Mouse (Mus musculus): ENCODE measurements at regions not wholly inside any gene's neighbourhood (a gene's known extent, or its start where the extent isn't known, plus 50 kb on each side); places are given as distances from the start of the nearest gene placed in this dataset.
A peak's percentile ranks its signal among the peaks of the same experiment; 100 is the strongest.

- DNase-seq: peak; percentile 47 to 61
Observed at GRCm38 (mm10) chr12:42987018-42987606, 1223.0 kb downstream of the Dnajb9 start.

DNA sequence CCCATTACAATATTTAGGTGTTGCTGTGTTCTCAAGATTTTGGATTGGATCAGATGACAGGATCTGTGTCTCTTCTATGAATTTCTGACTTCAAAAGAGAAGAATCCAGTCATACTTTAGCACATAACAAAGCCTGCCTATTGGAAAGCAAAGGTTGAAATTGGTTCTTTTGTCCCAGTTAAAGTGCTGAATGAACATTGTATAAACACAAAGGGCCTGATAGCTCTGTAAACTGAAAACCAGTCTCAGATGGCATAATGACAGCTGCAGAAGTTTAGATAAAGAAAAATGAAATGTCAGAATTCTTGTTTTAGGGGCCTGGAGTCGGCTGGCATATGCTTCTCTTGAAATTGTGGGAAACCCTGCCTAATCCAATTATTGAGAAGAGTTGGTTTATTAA is 1223.6 kb downstream of the Dnajb9 start:
- no peak for DNase-seq

GRCm38 (mm10) chr12:42986096-42986495 is 1224.0 kb downstream of the Dnajb9 start:
- no peak for DNase-seq

- no peak for DNase-seq
Observed at GRCm38 (mm10) chr12:42978828-42979227, 1231.3 kb downstream of the Dnajb9 start.

DNA sequence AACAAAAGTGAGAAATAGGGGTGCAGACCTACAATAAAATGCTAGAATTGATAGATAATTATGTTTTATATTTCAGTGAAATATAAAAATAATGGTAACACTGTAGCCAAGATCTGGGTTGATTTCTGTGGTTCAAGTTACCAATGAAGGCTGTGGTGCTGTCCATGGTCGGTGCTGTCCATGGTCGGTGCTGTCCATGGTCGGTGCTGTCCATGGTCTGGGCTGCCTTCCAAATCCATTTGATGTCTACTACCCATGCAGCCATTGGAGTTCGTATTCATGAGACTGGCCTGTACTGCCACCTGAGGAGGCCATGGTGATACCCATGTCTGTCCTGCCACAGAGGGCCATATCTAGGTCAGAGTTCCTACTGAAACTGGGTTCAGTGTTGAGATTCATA is 1237.4 kb downstream of the Dnajb9 start:
- DNase-seq: peak in 1 of 2 experiments; percentile 5

GRCm38 (mm10) chr12:42961535-42961934 is 1248.6 kb downstream of the Dnajb9 start:
- no peak for DNase-seq

- DNase-seq: peak; percentile 33 to 52
Observed at GRCm38 (mm10) chr12:42947961-42948360, 1262.2 kb downstream of the Dnajb9 start.

GRCm38 (mm10) chr12:42914374-42914773 is 1295.8 kb downstream of the Dnajb9 start:
- DNase-seq: no peak

Measured in cerebellum, postnatal 14 days (tissue).